Mouse (Mus musculus) stomach, embryonic 14.5 days (tissue): ENCODE measurements around the gene Pemt. TPM values are rescaled to one million over a fixed set of nuclear protein-coding genes. Genes with fewer than 3 reads are reported as not detected.

Experiments used
- ATAC-seq: fragments of 200-750 bp; cut with Nextera tagmentation; 2 replicates; pipeline ENCODE4 v1.8.0; 2017; ENCODE audit warnings: low read depth, moderate TSS enrichment; ENCODE audit not compliant: insufficient number of reproducible peaks, insufficient read depth, low FRiP score
- H3K27ac ChIP-seq: fragments of 300-500 bp; sonication (generic); 2 replicates; pipeline ENCODE4 v1.5.1; 2014; ENCODE audit warnings: mild to moderate bottlenecking, low read length, moderate library complexity, mixed read lengths
- H3K27me3 ChIP-seq: fragments of 300-500 bp; sonication (generic); 2 replicates; pipeline ENCODE4 v1.6.1; 2014; ENCODE audit warnings: low read length, control low read depth, mixed read lengths; ENCODE audit not compliant: control insufficient read depth, insufficient read depth
- H3K36me3 ChIP-seq: fragments of 300-500 bp; sonication (generic); 2 replicates; pipeline ENCODE4 v1.6.1; 2014; ENCODE audit warnings: mild to moderate bottlenecking, control low read depth, low read length, moderate library complexity, mixed read lengths; ENCODE audit not compliant: control insufficient read depth, insufficient read depth
- H3K4me1 ChIP-seq: fragments of 300-500 bp; sonication (generic); 2 replicates; pipeline ENCODE4 v1.6.1; 2014; ENCODE audit warnings: low read length, control low read depth, mixed read lengths; ENCODE audit not compliant: control insufficient read depth, insufficient read depth
- H3K4me2 ChIP-seq: fragments of 300-500 bp; sonication (generic); replicated peaks from 2 replicates; pipeline ENCODE4 v1.6.1; 2014; ENCODE audit warnings: low read depth, low read length, control low read depth
- H3K4me3 ChIP-seq: fragments of 300-500 bp; sonication (generic); 2 replicates; pipeline ENCODE4 v1.5.1; 2014; ENCODE audit warnings: low read depth, low read length, control low read depth
- H3K9ac ChIP-seq: fragments of 300-500 bp; sonication (generic); replicated peaks from 2 replicates; pipeline ENCODE4 v1.6.1; 2014; ENCODE audit warnings: low read depth, mild to moderate bottlenecking, control low read depth, low read length, moderate library complexity, mixed read lengths
- H3K9me3 ChIP-seq: fragments of 300-500 bp; sonication (generic); 2 replicates; pipeline ENCODE4 v1.6.1; 2016; ENCODE audit warnings: low read depth, low read length, control low read depth; ENCODE audit not compliant: control insufficient read depth
- WGBS: fragments of 180-500 bp; shearing (Covaris S2); extraction: QIAGEN DNeasy Blood & Tissue Kit; methylation state at CpG from one replicate; pipeline ENCODE4 v1.1.7; 2014; 5-methylcytosine and 5-hydroxymethylcytosine counted together
- polyA plus RNA-seq: library from polyadenylated mRNA; unstranded; fragments of >200 nt; fragmentation: Nextera tagmentation; extraction: Ambion mirVana; gene quantifications from 2 replicates; pipeline ENCODE4 v1.2.1, GENCODE M21; 2014

Pemt gene
- 6.7 and 8.3 TPM in 2 replicates for polyA plus RNA-seq

DNA sequence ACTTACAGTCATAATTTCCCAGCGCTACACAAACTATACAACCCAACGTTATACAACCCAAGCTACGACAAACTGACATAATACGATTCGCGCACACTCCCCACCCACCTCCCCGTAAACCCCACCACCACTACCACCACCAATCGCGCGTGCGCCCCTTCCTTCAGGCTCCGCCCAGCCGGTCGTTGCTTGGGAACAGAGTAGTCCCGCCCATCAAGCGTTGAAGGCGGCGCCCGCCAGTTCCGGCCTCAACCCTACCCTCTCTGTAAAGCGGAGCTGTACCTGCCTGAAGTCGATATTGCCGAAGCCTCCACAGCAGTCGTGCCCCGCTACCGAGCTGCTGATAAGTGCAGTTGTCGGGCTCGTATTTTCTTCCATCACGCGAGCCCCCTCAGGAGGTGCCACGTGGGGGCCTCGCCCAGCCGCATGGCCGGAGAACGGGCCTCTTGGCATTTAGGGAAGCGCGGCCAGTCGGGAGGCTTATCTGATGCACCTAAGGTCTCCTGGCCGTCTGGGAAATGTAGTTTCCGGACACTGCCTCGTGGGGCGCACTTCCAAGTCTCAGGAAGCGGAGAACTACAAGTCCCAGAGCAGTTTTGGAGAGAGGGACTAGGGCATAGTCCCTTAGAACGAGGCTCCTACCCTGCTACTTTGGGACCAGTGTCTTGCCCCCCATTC lies at the start of gene Pemt:
Pemt (minus strand) TSS at position 432 of the 678 bp plus-strand sequence.
- no peaks in the 10 kb centered on the region for H3K27me3 ChIP-seq
- peak within 1 kb of the TSS; percentile 66 for H3K4me2 ChIP-seq
- H3K9ac ChIP-seq, result peak within 1 kb of the TSS; percentile 38; the same call in 1 of the 2 replicates
- ATAC-seq, result peak; percentile 99
- peak within 1 kb of the TSS; percentile 47 for H3K4me3 ChIP-seq
- H3K36me3 ChIP-seq, result no peaks in the 10 kb centered on the region
- peak within 1 kb of the TSS; percentile 85 for H3K27ac ChIP-seq
- WGBS, result under 1% methylated on average over 44 of the region's 44 CpGs
- H3K4me1 ChIP-seq, result peaks cover 6% of the 10 kb centered on the region; the same call in 1 of the 2 replicates
- no peaks in the 10 kb centered on the region for H3K9me3 ChIP-seq

DNA sequence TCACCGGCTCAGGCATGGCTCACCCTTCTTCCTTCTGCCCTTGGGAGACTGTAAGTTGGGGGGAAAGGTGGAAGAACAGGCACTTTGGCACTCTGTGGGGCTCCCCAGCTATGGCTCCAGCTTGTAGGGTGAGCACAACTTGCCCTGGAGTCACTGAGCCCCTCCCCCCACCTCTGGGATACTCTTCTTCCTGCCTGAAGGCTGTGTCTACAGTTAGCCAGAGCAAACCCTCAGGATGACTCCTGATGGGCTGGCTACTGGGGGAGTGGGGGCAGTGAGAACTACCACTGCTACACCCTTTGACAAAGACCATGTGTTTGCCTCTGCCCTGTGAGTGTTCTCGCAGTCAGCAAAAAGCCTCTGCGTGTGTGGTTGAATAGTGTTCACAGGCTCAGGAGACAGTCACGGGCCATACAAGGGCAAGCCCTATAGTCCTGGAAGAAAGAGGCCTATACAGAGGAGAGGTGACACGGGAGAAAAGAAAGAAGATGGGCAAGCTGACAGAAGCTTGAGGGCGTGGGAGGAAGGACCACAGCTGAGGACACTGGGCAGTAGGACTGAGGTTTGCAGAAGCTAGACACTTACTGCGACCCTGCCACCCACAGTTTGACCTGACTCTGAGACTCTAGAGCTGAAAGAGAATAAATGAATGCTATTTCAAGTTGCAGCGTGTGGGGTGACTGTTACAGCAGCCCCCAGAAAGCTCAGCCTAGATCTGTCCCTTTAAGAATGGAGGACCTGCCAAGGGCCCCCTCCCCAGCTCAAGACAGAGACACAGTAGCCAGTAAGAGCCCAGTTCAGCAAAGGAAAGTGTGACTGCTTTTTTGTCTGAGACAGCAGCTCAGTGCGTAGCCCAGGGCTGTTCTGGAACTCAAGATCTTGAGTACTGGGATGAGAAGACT lies 48.9 kb upstream of the Pemt start:
- H3K9ac ChIP-seq, result no peak overlapping the region
- no peak overlapping the region for H3K4me3 ChIP-seq
- no peaks in the 10 kb centered on the region for H3K36me3 ChIP-seq
- H3K27me3 ChIP-seq, result no peaks in the 10 kb centered on the region
- peak; percentile 40; the same call in 1 of the 2 replicates for ATAC-seq
- H3K4me1 ChIP-seq, result peaks cover 18% of the 10 kb centered on the region
- no peak overlapping the region for H3K27ac ChIP-seq
- 44% methylated on average over 9 of the region's 9 CpGs for WGBS
- no peak overlapping the region for H3K4me2 ChIP-seq
- no peaks in the 10 kb centered on the region for H3K9me3 ChIP-seq

GRCm38 (mm10) chr11:60093984-60094587 lies 47.8 kb upstream of the Pemt start:
- H3K36me3 ChIP-seq, result no peaks in the 10 kb centered on the region
- no peak overlapping the region for H3K27ac ChIP-seq
- H3K4me3 ChIP-seq, result no peak overlapping the region
- no peaks in the 10 kb centered on the region for H3K27me3 ChIP-seq
- H3K9ac ChIP-seq, result no peak overlapping the region
- peaks cover 18% of the 10 kb centered on the region for H3K4me1 ChIP-seq
- no peaks in the 10 kb centered on the region for H3K9me3 ChIP-seq
- WGBS, result 42% methylated on average over 7 of the region's 7 CpGs
- H3K4me2 ChIP-seq, result no peak overlapping the region
- ATAC-seq, result no peak

GRCm38 (mm10) chr11:60093227-60093626 lies 46.9 kb upstream of the Pemt start:
- H3K9ac ChIP-seq, result no peak overlapping the region

GRCm38 (mm10) chr11:60091422-60091761 lies 45.1 kb upstream of the Pemt start:
- H3K27me3 ChIP-seq, result no peaks in the 10 kb centered on the region
- H3K36me3 ChIP-seq, result no peaks in the 10 kb centered on the region
- no peak overlapping the region for H3K4me2 ChIP-seq
- H3K4me3 ChIP-seq, result no peak overlapping the region
- no peak for ATAC-seq
- peaks cover 18% of the 10 kb centered on the region for H3K4me1 ChIP-seq
- 75% methylated on average over 7 of the region's 7 CpGs for WGBS
- H3K9ac ChIP-seq, result no peak overlapping the region
- H3K27ac ChIP-seq, result no peak overlapping the region
- no peaks in the 10 kb centered on the region for H3K9me3 ChIP-seq

More at GRCm38 (mm10) chr11:60093227-60093626, 46.9 kb upstream of the Pemt start:
- no peaks in the 10 kb centered on the region for H3K9me3 ChIP-seq
- no peaks in the 10 kb centered on the region for H3K27me3 ChIP-seq
- no peaks in the 10 kb centered on the region for H3K36me3 ChIP-seq
- H3K4me2 ChIP-seq, result no peak overlapping the region
- no peak for ATAC-seq
- no peak overlapping the region for H3K4me3 ChIP-seq
- H3K27ac ChIP-seq, result no peak overlapping the region
- H3K4me1 ChIP-seq, result peaks cover 18% of the 10 kb centered on the region

GRCm38 (mm10) chr11:60090696-60091421 lies 44.6 kb upstream of the Pemt start:
- no peak overlapping the region for H3K27ac ChIP-seq
- H3K4me1 ChIP-seq, result peaks cover 16% of the 10 kb centered on the region
- no peaks in the 10 kb centered on the region for H3K9me3 ChIP-seq
- H3K27me3 ChIP-seq, result no peaks in the 10 kb centered on the region
- H3K9ac ChIP-seq, result no peak overlapping the region
- H3K36me3 ChIP-seq, result no peaks in the 10 kb centered on the region
- no peak for ATAC-seq
- H3K4me2 ChIP-seq, result no peak overlapping the region
- 55% methylated on average over 5 of the region's 5 CpGs for WGBS
- no peak overlapping the region for H3K4me3 ChIP-seq

DNA sequence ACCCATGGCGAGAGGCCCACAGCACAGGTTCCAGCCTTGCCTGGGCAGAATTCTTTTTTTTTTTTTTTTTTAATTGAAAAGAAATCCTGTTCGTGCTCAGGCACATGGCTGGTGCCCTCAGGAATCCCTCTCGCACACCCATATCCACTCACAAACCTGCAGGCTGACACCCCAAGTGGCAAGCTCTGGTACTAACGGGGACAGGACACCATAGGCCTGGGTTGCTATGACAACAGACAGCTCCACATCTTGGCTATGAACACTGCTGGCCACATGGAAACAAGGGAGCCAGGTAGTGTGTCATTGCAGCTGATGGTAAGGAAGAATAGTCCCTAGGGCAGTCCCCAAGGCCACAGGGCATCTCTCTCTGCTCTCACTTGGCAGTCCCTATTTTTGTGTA lies 42.7 kb upstream of the Pemt start:
- Histone ChIP-seq H3K4me1 (no peaks in the 10 kb centered on the region), H3K9me3 (no peaks in the 10 kb centered on the region), H3K9ac (no peak overlapping the region), H3K4me3 (no peak overlapping the region), H3K27ac (no peak overlapping the region), H3K27me3 (no peaks in the 10 kb centered on the region), H3K4me2 (no peak overlapping the region), H3K36me3 (no peaks in the 10 kb centered on the region)
- WGBS, result 44% methylated on average over 4 of the region's 4 CpGs
- no peak for ATAC-seq

DNA sequence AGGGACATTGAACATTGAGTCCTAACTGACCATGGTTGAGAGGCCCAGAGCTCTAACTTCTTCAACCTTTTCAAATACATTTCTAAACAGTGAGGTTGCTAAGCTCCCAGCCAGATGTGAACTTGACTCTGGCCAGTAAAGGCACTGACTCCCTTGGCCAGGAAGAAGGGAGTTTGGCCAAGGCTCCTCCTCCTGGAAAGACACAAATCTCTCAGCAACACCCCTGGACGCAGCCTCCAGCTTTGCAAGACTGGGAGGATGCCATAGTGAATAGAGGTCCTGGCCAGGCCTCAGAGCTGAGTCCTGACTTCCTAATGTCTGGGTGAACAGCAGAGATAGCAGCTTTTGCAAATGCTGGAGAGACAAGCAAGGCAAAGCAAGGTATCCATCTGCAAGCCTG lies 40.4 kb upstream of the Pemt start:
- no peaks in the 10 kb centered on the region for H3K4me1 ChIP-seq
- H3K4me2 ChIP-seq, result no peak overlapping the region
- H3K9ac ChIP-seq, result no peak overlapping the region
- H3K27ac ChIP-seq, result no peak overlapping the region
- WGBS, result 64% methylated on average over 1 of the region's 1 CpGs
- no peaks in the 10 kb centered on the region for H3K36me3 ChIP-seq
- no peaks in the 10 kb centered on the region for H3K27me3 ChIP-seq
- H3K9me3 ChIP-seq, result no peaks in the 10 kb centered on the region
- ATAC-seq, result no peak
- no peak overlapping the region for H3K4me3 ChIP-seq
